Mouse (Mus musculus): ENCODE data around the gene Mical2. TPM values are rescaled to one million over a fixed set of nuclear protein-coding genes. Genes with fewer than 3 reads are reported as not detected.
A peak's percentile ranks its signal among the peaks of the same experiment; 100 is the strongest.

Mical2 gene
- polyA plus RNA-seq, 1 experiment from 2014 or later: 11.5 TPM

DNA sequence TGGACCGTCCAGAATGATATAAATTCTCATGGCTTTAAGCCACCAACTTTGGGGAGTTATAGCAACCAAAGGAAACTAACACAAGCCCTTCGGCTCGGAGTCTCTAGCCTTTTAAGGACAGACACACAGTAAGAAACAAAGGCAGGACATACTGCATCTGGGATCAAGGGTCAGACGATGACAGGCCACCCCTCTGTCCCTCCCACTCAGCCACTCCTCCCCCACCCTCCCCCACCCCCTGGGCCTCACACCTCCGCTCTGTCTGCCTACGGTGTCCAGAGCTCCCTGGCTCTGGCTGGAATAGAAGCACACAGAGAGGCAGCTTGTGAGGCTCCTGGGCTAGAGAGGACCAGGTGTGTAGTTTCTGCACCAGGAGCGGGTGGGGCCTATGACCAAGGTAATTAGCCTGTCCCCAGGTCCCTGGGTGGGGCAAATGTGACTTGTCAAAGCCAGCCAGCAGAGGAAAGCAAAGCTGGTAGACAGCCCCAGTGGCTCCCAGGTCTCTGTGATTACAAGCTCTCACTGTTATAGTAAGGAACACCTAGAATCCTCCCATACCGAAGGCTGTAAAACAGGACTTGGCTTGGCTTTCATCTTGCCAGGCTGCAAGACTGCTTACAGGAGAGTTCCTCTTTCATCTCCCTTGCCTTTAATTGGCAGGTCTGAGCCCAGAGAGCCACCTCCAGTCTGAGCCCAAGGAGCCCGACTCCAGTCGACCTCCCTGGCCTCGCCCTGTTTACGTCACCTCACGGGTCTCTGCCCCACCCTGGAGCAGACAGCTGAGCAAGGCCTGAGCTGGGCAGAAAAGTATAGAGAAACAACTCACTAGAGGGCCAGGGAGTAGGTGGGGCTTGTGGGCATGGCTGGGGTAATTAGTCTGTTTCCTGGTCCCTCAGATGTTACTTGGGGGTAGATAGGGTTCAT is 37.9 kb upstream of the Mical2 start:
- H3K4me2 ChIP-seq (ENCODE audit: low read depth, low read length): no peak overlapping the region
- no peaks in the 10 kb centered on the region for H3K9me3 ChIP-seq (ENCODE audit: control insufficient read depth, low read length)
- H3K27ac ChIP-seq (replicated peaks; ENCODE audit: low read depth, low read length): no peak overlapping the region
- H3K4me3 ChIP-seq (ENCODE audit: low read depth, low read length): no peak overlapping the region
- peak; percentile 66 for ATAC-seq (ENCODE audit: low read depth)
- H3K27me3 ChIP-seq (replicated peaks; ENCODE audit: control insufficient read depth, insufficient read depth, low read length): no peaks in the 10 kb centered on the region
- DNase-seq (ENCODE audit: low spot score): peak; percentile 42
- peaks cover 6% of the 10 kb centered on the region; the same call in 1 of the 2 replicates for H3K4me1 ChIP-seq (ENCODE audit: control insufficient read depth, insufficient read depth, low read length)
- 57% methylated on average over 12 of the region's 13 CpGs for WGBS
- no peaks in the 10 kb centered on the region for H3K36me3 ChIP-seq (ENCODE audit: control insufficient read depth, insufficient read depth, low read length)
- H3K9ac ChIP-seq (ENCODE audit: low read depth, low read length): no peak overlapping the region

DNA sequence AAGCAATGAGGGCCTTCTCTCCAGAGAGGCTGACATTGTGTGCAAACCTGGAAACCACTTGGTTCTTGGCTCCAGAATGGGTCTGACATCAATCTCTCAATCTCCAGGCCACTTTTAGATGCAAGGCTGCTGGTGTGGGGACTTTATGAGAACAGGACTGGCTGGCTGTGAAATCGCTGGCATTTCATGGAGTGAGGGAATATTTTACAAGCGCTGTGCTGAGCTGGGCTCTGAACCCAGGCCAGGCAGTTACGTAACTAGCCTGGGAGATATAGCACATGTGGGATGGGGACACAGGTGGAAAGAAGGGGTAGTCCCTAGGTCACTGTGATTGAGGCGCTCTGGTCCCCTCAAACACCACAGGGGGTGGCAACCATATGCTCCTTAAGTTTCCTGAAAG is 33.4 kb upstream of the Mical2 start:
- Histone ChIP-seq H3K27me3 (replicated peaks; ENCODE audit: control insufficient read depth, insufficient read depth, low read length) (no peaks in the 10 kb centered on the region), H3K9me3 (ENCODE audit: control insufficient read depth, low read length) (no peaks in the 10 kb centered on the region), H3K27ac (replicated peaks; ENCODE audit: low read depth, low read length) (no peak overlapping the region), H3K4me3 (ENCODE audit: low read depth, low read length) (no peak overlapping the region), H3K36me3 (ENCODE audit: control insufficient read depth, insufficient read depth, low read length) (no peaks in the 10 kb centered on the region), H3K9ac (ENCODE audit: low read depth, low read length) (no peak overlapping the region), H3K4me2 (ENCODE audit: low read depth, low read length) (no peak overlapping the region), H3K4me1 (ENCODE audit: control insufficient read depth, insufficient read depth, low read length) (peaks cover 6% of the 10 kb centered on the region; the same call in 1 of the 2 replicates)
- ATAC-seq (ENCODE audit: low read depth) (no peak), DNase-seq (ENCODE audit: low spot score) (no peak)
- 71% methylated on average over 4 of the region's 4 CpGs for WGBS

- 81% methylated on average over 5 of the region's 5 CpGs for WGBS
- no peaks in the 10 kb centered on the region for H3K9me3 ChIP-seq (ENCODE audit: control insufficient read depth, low read length)
- peaks cover 6% of the 10 kb centered on the region; the same call in 1 of the 2 replicates for H3K4me1 ChIP-seq (ENCODE audit: control insufficient read depth, insufficient read depth, low read length)
- no peaks in the 10 kb centered on the region for H3K36me3 ChIP-seq (ENCODE audit: control insufficient read depth, insufficient read depth, low read length)
- no peak overlapping the region for H3K4me3 ChIP-seq (ENCODE audit: low read depth, low read length)
- no peak for ATAC-seq (ENCODE audit: low read depth)
- H3K4me2 ChIP-seq (ENCODE audit: low read depth, low read length): no peak overlapping the region
- no peaks in the 10 kb centered on the region for H3K27me3 ChIP-seq (replicated peaks; ENCODE audit: control insufficient read depth, insufficient read depth, low read length)
- H3K9ac ChIP-seq (ENCODE audit: low read depth, low read length): no peak overlapping the region
- H3K27ac ChIP-seq (replicated peaks; ENCODE audit: low read depth, low read length): no peak overlapping the region
- no peak for DNase-seq (ENCODE audit: low spot score)
These were observed 32.9 kb upstream of the Mical2 start for GRCm38 (mm10) chr7:112192778-112193177.

DNA sequence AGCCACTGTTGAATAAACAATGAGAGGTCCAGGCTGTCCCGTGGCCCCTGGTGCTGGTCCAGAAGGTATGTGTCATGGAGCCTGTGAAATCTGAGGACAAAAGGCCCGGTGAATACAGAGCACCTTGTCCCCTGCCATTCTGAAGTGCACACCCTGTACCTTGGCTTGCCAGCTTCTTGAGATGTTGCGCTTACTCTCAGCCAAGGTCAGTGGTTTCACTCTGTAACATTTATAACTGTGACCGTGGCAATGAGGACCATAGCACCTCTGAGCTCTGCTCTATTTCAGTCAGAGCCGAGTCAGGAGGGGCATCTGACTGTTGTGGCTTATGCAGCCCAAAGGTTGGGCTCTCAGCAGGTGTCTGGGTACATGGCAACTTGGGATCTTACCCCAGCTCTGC is 31.4 kb upstream of the Mical2 start:
- no peaks in the 10 kb centered on the region for H3K27me3 ChIP-seq (replicated peaks; ENCODE audit: control insufficient read depth, insufficient read depth, low read length)
- H3K9ac ChIP-seq (ENCODE audit: low read depth, low read length): no peak overlapping the region
- no peaks in the 10 kb centered on the region for H3K9me3 ChIP-seq (ENCODE audit: control insufficient read depth, low read length)
- no peak overlapping the region for H3K27ac ChIP-seq (replicated peaks; ENCODE audit: low read depth, low read length)
- no peaks in the 10 kb centered on the region for H3K36me3 ChIP-seq (ENCODE audit: control insufficient read depth, insufficient read depth, low read length)
- H3K4me1 ChIP-seq (ENCODE audit: control insufficient read depth, insufficient read depth, low read length): no peaks in the 10 kb centered on the region
- no peak overlapping the region for H3K4me3 ChIP-seq (ENCODE audit: low read depth, low read length)
- no peak for DNase-seq (ENCODE audit: low spot score)
- H3K4me2 ChIP-seq (ENCODE audit: low read depth, low read length): no peak overlapping the region
- WGBS: 75% methylated on average over 5 of the region's 5 CpGs
- no peak for ATAC-seq (ENCODE audit: low read depth)

DNA sequence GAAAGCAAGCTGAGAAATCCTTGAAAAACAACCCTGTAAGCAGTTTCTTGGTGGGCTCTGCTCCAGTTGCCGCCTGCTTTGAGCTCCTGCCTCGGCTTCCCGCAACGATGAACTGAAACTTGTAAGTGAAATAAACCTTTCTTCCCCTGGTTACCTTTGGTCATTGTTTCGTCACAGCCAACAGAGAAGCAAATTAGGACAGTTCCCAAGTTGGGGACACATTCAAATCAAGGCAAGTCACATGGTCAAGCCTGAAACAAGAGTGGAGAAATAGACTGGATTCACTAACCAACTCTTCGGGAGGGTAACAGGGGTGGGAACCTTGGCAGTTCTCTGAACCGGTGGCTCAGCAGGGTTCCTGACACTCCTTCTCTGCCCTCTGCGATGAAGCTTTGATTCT is 28.2 kb upstream of the Mical2 start:
- no peak for DNase-seq (ENCODE audit: low spot score)
- Histone ChIP-seq H3K4me2 (ENCODE audit: low read depth, low read length) (no peak overlapping the region), H3K4me1 (ENCODE audit: control insufficient read depth, insufficient read depth, low read length) (0 out of 2 replicates have a peak, but pooled peaks cover 3% of the 10 kb centered on the region), H3K9me3 (ENCODE audit: control insufficient read depth, low read length) (no peaks in the 10 kb centered on the region), H3K4me3 (ENCODE audit: low read depth, low read length) (no peak overlapping the region), H3K27ac (replicated peaks; ENCODE audit: low read depth, low read length) (no peak overlapping the region), H3K9ac (ENCODE audit: low read depth, low read length) (no peak overlapping the region), H3K27me3 (replicated peaks; ENCODE audit: control insufficient read depth, insufficient read depth, low read length) (no peaks in the 10 kb centered on the region), H3K36me3 (ENCODE audit: control insufficient read depth, insufficient read depth, low read length) (no peaks in the 10 kb centered on the region)
- WGBS: 76% methylated on average over 8 of the region's 8 CpGs
- ATAC-seq (ENCODE audit: low read depth): no peak

DNA sequence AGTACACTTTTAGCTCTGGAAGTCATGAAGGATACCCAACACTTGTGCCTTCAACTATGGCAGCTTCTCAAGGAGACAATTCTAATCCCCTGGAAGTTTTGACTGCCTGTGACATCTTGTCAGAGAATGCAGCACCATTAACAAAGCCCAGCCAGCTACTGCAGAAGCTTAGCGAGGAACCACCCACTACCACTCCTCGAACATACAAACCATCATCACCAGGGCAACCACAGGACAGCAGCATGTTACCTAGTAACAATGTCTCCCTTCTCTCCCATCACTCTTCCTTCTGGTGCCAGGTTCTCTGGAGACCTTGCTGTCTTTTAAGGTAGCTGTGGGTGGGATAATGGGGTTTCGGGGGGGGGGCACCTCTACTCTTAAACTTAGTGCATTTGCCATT is 26.3 kb upstream of the Mical2 start:
- H3K4me1 ChIP-seq (ENCODE audit: control insufficient read depth, insufficient read depth, low read length): 0 out of 2 replicates have a peak, but pooled peaks cover 3% of the 10 kb centered on the region
- H3K4me3 ChIP-seq (ENCODE audit: low read depth, low read length): no peak overlapping the region
- H3K27me3 ChIP-seq (replicated peaks; ENCODE audit: control insufficient read depth, insufficient read depth, low read length): no peaks in the 10 kb centered on the region
- ATAC-seq (ENCODE audit: low read depth) (no peak), DNase-seq (ENCODE audit: low spot score) (no peak)
- H3K27ac ChIP-seq (replicated peaks; ENCODE audit: low read depth, low read length): no peak overlapping the region
- 72% methylated on average over 3 of the region's 3 CpGs for WGBS
- no peak overlapping the region for H3K4me2 ChIP-seq (ENCODE audit: low read depth, low read length)
- no peak overlapping the region for H3K9ac ChIP-seq (ENCODE audit: low read depth, low read length)
- no peaks in the 10 kb centered on the region for H3K9me3 ChIP-seq (ENCODE audit: control insufficient read depth, low read length)
- H3K36me3 ChIP-seq (ENCODE audit: control insufficient read depth, insufficient read depth, low read length): no peaks in the 10 kb centered on the region

GRCm38 (mm10) chr7:112200761-112201160 is 24.9 kb upstream of the Mical2 start:
- Histone ChIP-seq H3K4me2 (ENCODE audit: low read depth, low read length) (no peak overlapping the region), H3K27me3 (replicated peaks; ENCODE audit: control insufficient read depth, insufficient read depth, low read length) (no peaks in the 10 kb centered on the region), H3K9me3 (ENCODE audit: control insufficient read depth, low read length) (no peaks in the 10 kb centered on the region), H3K9ac (ENCODE audit: low read depth, low read length) (no peak overlapping the region), H3K36me3 (ENCODE audit: control insufficient read depth, insufficient read depth, low read length) (no peaks in the 10 kb centered on the region), H3K4me3 (ENCODE audit: low read depth, low read length) (no peak overlapping the region), H3K4me1 (ENCODE audit: control insufficient read depth, insufficient read depth, low read length) (0 out of 2 replicates have a peak, but pooled peaks cover 3% of the 10 kb centered on the region), H3K27ac (replicated peaks; ENCODE audit: low read depth, low read length) (no peak overlapping the region)
- 47% methylated on average over 4 of the region's 4 CpGs for whole genome bisulfite sequencing
- DNase-seq (ENCODE audit: low spot score): no peak
- ATAC-seq (ENCODE audit: low read depth): no peak

- ATAC-seq (ENCODE audit: low read depth) (no peak), DNase-seq (ENCODE audit: low spot score) (peak; percentile 52)
- H3K4me3 ChIP-seq (ENCODE audit: low read depth, low read length): no peak overlapping the region
- H3K36me3 ChIP-seq (ENCODE audit: control insufficient read depth, insufficient read depth, low read length): no peaks in the 10 kb centered on the region
- H3K4me1 ChIP-seq (ENCODE audit: control insufficient read depth, insufficient read depth, low read length): 0 out of 2 replicates have a peak, but pooled peaks cover 3% of the 10 kb centered on the region
- H3K27me3 ChIP-seq (replicated peaks; ENCODE audit: control insufficient read depth, insufficient read depth, low read length): no peaks in the 10 kb centered on the region
- no peak overlapping the region for H3K9ac ChIP-seq (ENCODE audit: low read depth, low read length)
- no peaks in the 10 kb centered on the region for H3K9me3 ChIP-seq (ENCODE audit: control insufficient read depth, low read length)
- 39% methylated on average over 4 of the region's 4 CpGs for WGBS
- no peak overlapping the region for H3K4me2 ChIP-seq (ENCODE audit: low read depth, low read length)
- no peak overlapping the region for H3K27ac ChIP-seq (replicated peaks; ENCODE audit: low read depth, low read length)
These were observed 23.5 kb upstream of the Mical2 start for GRCm38 (mm10) chr7:112202194-112202593.

GRCm38 (mm10) chr7:112202843-112203242 is 22.8 kb upstream of the Mical2 start:
- no peak overlapping the region for H3K9ac ChIP-seq (ENCODE audit: low read depth, low read length)
- no peak overlapping the region for H3K27ac ChIP-seq (replicated peaks; ENCODE audit: low read depth, low read length)
- 58% methylated on average over 5 of the region's 5 CpGs for WGBS
- H3K9me3 ChIP-seq (ENCODE audit: control insufficient read depth, low read length): no peaks in the 10 kb centered on the region
- no peaks in the 10 kb centered on the region for H3K36me3 ChIP-seq (ENCODE audit: control insufficient read depth, insufficient read depth, low read length)
- ATAC-seq (ENCODE audit: low read depth) (no peak), DNase-seq (ENCODE audit: low spot score) (no peak)
- no peaks in the 10 kb centered on the region for H3K27me3 ChIP-seq (replicated peaks; ENCODE audit: control insufficient read depth, insufficient read depth, low read length)
- 0 out of 2 replicates have a peak, but pooled peaks cover 3% of the 10 kb centered on the region for H3K4me1 ChIP-seq (ENCODE audit: control insufficient read depth, insufficient read depth, low read length)
- H3K4me3 ChIP-seq (ENCODE audit: low read depth, low read length): no peak overlapping the region
- no peak overlapping the region for H3K4me2 ChIP-seq (ENCODE audit: low read depth, low read length)

Data from embryonic facial prominence, embryonic 14.5 days (tissue).